Mouse (Mus musculus) layer of hippocampus, adult 18-20 months (tissue): ENCODE data around the gene Edem1. TPM values are rescaled to one million over a fixed set of nuclear protein-coding genes. Genes with fewer than 3 reads are reported as not detected.
"Not testable (repeated sequence)": the region's sequence is repeated elsewhere in the genome, so short reads cannot be mapped to it uniquely, and the experiment has no call there.

Source experiments
- DNase-seq, 2 experiments: peaks; one replicate each; pipeline ENCODE4 v3.0.0; 2022; ENCODE audit warnings: low spot score in 2 of 2
- total RNA-seq, 2 experiments: library from RNA; stranded (reverse); gene quantifications; 2 replicates each; pipeline ENCODE4 v1.2.3; 2021

Gene Edem1
- total RNA-seq, 2 experiments from 2014 or later, result 14.6 to 15.6 TPM

DNA sequence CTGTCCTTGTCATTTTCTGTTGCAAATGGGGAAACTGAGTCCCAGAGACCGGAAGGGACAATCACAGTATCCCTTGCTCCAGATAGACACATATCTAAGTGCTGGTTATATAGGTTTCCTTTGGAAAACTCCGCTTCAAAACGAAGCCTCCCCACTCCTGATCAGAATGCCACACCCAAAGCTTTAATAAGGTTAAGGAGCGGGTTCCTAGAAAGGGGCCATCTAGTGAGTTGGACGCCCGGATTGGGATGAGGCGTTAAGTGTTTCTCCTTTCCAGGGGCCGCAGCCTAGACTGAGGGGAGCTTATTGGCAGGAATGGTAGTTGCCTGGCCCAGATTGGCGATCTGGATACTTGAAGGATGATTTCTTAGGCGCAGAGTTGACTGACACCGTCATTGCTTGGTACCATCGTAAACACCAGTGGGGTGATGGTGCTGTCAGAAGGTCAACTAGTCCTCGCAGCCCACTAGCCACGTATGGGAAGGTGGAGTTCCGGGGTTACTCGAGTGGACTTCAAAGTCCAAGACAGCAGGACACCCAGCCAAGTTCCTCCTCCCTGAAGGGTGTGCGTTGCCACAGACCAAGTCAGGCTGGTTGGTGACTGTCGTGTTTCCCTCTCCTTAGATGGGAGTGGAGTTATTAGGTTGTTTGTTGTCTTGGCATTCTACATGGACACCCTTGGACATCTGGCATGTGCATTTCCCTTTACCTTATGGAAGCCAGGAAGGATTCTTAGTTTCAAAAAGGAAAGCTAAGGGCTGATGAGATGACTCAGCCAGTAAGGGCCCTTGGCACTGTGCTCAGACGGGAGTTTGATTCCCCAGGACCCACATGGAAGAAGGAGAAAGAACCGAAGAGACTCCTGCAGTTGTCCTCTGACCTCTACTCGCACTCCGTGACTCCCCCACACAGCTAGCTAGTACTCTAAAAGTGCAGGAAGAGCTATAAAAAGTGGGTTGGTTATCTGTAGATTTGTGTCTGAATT is 1.2 kb downstream of the Edem1 start:
- DNase-seq, result no peak

DNA sequence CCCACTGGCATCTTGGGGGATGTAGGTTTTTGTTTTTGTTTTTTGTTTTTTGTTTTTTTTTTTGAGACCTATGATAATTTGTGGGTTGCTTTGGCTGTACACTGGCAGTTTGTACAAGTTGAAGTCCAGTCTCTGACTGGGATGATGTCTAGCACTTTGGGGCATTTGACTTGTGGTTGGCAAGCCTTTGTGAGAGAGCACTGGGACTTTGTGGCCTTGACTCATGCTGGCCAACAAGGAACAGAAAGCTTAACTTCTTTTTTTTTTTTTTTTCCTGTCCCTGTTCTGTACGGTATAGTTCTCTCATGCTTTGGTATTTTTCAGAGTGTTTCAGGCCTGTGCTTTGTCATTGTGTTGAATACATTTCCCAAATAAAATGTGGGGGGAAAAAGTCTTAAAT is 3.7 kb downstream of the Edem1 start:
- DNase-seq, result no peak

DNA sequence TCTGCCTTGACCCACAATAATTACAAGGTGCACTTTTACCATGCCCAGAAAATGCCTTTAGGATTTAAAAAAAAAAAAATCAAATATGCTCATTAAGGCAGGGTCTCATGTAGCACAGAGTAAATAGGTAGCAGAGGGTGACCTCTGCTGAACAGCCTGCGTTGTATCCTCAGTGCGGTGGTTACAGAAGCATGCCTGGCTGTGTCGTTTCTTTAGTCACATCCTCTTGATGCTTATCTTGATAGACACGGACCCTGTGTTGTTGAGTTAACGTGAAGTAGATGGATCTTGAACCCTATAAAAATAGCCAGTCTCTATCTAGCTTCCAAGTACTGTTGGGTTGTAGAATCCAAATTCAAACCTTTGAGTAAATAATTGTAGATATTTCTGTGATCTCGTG is 4.5 kb downstream of the Edem1 start:
- no peak for DNase-seq

DNA sequence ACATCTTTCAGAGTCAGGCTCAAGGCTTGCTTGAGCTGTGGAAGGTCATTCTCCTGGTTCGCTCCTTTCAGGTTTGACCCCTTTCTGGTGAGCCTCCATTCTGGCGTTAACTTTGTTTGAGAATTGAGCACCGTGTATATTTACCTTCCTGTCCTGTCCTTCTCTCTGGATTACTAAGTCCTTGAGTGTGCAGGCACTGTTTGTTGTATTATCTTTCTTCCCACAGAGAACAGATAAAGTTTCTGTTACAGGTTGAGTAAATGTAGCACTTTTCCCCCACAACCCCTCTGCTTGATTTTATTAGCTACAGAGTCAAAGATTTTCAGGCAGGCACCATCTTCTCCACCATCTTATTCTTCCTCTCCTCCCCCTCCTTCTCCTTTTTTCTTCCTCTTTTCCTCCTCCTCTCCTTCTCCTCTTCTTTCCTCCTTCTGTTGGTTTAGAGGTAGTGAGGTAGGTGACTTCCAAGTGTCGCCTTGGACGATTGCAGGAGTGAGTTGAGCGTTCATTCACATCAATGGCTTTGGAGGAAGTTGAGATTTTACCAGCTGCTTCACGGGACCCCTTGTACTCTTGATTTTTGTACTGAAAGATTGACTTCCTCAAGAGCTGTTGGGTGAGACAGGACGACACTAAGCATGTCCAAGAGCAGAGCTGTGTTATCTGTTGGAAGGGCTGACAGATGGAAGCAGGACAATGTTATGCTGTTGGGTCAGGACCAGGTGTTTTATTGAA is 5.7 kb downstream of the Edem1 start:
- DNase-seq, result no peak

DNA sequence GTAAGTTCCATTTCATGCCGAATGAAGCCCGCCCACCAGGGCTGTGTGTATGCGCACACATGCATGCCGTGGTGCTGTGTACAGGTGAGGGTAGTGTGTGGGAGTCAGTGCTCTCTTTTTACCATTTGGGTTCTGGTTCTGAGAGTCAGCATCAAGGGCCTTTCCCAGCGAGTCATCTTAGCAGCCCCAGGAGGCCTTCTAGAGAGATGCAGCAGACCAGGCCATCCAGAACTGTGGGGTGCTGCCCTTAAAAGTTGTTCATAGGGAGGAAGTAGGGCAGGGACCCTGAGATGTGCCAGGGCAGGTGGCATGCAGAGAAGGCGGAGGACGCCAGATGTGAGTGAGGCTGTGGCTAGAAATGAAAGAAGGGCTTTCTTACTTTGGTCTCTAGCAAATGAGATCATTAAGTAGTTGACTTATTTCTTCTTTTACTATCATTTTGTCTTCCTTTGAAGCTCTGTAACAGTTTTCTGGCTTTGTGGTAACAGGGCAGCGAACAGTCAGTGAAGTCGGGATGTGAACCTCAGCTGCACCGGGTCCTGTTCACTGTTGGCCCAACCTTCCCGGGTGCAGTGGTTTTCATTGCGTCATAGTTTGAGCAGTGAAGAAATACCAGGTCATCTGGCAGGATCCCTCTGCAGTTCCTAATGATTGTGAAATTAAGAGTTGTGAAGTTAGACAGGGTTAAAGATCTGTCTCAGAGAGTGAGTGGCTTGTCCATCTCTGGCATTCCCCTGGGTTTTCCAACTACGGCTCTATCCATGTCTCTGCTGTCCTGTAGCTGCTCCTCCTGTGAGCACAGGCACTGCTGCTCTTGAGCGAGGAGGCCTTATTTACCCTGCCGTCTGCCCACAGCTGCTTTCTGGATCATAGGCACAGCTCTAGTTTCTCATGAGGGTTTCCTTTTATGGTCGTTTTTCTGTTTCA is 7.6 kb downstream of the Edem1 start:
- no peak for DNase-seq

DNA sequence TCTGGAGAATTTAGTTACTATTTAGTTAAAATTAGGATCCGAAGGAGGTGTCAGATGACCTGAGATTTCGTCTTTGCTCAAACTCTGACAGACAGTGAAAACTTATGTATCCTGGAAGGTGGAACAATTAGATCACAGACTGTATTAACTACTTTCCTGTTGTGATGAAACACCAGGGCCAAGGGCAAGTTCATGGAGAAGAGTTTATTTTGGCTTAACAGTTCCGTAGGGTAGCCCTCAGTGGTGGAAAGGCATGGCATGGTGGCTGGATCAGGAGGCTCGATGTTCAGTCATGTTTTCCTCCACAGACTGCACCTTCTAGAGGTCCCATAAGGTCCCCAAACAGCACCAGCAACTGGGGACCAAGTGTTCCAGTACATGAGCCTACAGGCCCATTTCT is 8.6 kb downstream of the Edem1 start:
- no peak for DNase-seq

DNA sequence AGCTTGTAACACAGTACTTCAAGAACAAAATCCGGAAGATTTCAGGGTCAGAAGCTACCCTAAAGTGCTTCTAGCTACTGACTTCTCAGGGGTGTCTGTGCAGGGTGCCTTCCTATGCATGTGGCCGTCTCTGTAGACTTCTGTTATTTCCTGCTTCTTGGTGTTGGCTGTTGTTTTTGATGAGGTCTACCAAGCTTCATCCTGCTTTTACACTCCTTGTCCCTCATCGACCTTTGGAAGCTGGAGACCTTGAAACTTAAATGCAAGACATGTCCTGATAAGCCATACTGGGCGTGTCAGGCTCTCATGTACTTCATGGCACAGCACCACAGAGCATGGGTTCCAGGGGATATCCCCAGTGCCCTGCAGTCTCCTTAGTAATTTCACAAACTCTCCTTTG is 9.5 kb downstream of the Edem1 start:
- no peak for DNase-seq

DNA sequence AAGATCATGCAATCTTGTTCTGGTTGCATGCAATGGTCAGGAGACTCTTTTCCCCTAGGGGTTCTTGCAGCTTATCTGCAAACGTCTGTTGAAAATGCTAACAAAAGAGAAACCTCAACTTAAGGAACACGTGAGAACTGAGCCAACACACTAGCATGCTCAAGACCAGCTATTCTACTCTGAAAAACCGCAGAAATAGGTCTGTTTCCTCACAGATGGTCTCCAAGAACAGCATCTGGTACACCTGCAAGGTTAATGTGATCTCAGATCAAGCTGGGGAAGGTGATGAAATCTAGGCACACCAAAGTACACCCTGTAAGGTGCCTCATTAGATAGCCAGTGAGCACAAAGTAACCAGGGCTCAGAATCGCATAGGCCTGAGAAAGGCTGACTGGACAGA is 11.0 kb downstream of the Edem1 start:
- DNase-seq, result no peak

DNA sequence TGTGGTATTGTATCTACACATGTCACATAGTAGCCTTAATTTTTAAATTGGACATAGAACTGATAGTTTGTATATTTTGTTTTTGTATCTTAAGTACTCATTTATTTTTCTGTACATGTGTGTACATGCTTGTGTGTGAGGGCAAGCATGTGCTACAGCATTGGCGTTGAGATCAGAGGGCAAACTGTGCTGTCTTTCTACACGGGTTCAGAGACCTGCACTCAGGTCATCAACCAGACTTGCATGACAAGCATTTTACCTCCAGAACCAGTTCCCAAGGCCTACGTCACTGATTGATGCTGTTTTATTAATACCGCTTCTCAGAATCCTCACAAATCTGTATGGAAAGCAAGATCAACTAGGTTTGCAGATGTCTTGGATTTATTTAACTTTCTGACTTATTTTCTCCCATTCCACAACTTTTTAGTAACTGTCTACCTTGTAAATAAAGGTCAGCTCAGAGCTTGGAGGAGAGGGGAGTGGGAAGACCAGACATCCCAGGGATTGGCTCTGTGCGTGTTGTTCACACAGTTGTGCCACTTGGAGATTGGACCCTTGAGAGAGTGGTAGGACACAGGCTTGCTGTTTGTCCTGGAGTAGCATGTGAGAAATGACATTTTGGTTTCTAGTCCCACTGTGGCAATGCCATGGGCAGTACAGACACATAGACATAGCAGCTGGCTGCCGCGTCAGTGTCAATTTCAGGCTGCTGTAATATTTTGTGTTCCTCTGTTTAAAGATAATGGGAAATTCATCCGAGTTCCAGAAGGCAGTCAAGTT is 12.6 kb downstream of the Edem1 start:
- DNase-seq, result no peak

DNA sequence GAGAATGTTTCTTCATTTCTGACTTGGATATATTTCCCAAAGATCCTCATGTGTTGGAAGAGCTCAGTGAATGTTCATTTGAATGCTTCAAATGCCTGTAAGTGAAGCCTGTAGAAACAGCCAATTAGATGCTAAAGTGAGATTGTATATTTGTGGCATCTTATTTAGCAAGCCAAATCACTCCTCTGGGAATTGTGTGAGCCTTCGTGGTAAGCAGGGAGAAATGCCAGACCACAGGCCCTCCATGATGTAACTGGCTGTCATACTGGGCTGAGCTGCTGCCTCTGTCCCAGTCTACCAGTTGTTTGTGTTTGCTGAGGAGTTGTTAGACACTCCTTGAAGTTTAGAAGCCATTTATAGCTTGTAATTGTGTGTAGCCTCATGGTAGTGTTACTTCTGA is 15.2 kb downstream of the Edem1 start:
- no peak for DNase-seq

DNA sequence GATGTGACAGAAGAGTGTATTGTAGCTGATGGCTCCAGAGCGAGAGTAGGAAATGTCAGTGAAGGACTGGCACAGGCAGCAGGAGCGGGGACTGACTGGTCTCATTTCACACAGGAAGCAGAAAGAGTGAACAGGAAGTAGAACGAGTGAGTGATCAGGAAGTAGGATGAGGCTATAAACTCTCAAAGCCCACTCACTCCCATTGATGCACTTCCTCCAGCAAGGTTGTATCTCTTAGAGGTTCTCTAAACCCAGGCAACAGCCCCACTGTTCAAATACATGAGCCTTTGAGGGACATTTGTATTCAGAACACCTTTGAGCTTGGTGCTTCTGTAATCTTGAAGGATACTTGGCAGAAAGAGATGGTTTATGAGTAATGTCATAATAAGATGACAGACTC is 15.7 kb downstream of the Edem1 start:
- no peak for DNase-seq

DNA sequence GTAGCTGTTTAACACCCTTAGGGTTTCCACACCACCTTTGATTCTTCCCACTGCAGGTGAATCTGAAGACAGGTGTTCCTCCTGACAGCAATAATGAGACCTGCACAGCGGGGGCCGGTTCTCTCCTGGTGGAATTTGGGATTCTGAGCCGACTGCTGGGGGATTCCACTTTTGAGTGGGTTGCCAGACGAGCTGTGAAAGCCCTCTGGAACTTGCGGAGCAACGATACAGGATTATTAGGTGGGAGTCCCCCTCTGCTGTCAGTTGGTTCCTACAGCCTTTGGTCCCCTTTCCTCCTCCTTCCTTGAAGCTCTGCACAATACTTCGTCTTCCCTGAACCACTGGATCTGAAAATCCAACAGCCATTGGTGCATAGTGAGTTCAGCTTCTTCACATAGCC is 16.3 kb downstream of the Edem1 start:
- no peak for DNase-seq

DNA sequence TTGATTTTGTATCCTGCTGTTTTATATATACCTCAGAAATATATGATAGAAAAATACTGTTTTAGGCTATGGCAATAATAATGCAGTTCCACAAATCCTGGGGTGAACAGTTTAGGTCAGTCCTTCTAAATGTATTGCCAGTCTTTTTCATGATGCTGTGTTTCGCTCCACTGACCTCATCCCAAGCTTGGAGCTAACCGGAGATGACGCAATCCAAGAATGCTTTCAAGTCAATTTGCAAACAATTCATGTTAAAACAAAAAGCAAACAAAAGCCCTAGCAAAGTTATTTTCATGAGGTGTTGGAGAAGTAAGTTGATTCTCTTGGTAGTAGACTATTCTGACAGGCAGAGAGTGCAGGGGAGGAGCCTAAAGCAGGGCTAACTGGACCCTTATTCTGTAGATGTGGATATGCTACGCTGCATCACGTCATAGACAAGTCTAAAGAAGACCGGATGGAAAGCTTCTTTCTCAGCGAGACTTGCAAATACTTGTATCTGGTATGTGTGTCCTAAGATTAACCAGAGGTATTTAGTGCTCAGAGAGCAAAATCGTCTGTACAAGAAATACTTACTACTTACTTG is 23.7 kb downstream of the Edem1 start:
- DNase-seq, result no peak

DNA sequence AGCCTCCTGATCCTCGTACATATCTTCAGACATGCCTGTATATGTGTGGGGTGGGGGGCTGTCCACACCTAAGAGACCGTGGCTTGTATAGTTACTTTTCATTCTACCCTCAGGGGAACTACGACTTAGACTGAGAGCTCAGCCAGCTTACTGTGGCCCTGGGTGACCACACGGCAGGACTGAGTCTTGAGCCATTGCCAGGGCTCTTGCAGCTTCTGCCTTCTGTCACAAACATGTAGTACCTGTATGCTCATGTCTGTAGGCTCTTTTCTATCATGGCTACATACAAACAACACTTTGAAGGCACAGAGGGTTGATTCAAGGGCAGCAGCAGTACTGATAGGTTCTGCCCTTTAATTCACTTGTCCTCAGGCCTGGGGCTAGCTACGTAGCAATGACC is 24.5 kb downstream of the Edem1 start:
- no peak for DNase-seq

DNA sequence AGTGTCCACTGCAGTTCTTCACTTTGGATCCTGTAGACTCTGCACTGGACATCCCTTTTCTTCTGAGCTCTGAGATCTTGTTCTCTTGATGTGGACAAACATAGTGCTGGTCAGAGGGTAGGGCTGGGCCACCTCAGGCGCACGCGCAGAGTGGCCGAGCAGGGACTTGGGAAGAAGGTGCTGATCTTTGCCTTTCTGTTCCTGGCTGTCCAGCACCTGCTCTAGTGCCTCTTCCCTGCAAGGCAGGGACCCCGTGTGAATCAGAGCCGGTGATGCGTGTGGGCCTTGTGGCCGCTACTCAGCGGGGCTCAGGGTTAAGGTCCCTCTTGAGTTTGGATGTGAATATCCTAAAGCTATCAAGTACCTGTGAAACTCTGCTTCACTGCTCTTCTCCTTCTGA is 30.1 kb downstream of the Edem1 start:
- DNase-seq, result no peak

DNA sequence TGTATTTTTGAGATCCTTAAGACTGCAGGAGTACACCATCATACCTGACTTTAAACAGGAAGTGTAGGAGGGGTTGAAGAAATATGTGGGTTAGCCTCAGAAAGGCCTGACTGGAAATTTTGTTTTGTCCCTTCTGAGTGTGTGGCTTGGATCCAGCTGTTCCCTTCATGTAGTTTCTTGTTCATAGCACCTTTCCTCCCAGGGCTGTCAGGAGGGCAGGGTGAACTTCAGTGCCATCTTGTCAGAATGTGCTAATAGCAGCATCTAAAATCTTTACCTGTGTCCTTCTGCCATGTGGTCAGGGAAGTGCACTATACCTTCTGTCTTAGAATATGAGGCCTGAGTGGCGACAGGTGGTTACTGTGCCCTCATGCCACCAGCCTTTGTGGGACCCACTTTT is 32.8 kb downstream of the Edem1 start:
- DNase-seq, result no peak

DNA sequence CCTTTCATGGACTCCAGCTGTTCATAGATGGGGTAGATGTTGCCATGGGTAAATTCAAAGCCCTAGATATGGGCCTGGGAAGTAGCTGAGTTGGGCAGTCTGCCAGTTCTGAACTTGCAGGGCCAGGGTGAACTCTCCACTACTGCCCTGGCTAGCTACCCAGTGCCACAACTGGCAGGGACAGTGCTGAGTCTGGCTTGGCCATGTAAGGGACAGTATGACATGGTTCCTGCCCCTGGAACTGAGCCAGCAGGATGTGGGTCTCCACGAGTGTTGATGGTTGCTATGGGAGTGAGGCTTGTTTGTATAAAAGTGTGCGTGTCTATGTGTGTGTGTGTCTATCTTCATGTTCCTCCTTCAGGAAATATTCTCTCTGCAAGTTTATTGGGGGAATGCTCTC is 34.1 kb downstream of the Edem1 start:
- DNase-seq, result no peak

DNA sequence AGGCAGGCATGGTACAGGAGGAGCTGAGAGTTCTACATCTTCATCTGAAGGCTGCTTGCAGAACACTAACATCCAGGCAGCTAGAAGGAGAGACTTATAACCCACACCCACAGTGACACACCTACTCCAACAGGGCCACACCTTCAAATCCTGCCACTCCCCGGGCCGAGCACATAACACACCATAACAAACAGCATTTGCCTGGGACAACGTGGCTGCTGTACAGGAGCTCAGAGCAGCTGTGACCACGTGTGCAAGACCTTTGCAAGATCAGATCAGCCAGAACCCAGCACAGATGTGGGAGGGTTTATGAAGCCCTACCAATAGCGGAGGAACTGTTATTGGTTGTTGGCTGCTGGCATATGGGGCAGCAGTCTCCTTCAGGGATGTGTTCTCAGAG is 37.9 kb downstream of the Edem1 start:
- no peak for DNase-seq

DNA sequence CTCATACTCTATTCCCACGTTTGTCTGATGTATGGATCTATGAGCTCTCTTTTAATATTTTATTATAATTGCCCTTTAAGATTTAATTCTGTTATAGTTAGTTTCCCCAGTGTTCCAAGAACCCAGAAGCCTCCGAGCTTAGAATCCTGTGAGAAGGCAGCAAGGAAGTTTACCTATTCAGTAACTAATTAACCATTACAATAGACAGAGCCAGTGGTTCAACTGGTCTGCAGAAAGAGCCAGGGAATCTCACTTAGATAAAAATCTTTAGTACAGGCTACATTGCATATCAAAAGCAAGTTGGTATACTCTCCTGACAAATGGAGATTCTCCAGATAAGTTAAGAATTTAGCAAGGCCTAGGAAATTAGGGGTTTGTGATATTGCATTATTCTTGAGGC is 40.6 kb downstream of the Edem1 start:
- not testable (repeated sequence) for DNase-seq

DNA sequence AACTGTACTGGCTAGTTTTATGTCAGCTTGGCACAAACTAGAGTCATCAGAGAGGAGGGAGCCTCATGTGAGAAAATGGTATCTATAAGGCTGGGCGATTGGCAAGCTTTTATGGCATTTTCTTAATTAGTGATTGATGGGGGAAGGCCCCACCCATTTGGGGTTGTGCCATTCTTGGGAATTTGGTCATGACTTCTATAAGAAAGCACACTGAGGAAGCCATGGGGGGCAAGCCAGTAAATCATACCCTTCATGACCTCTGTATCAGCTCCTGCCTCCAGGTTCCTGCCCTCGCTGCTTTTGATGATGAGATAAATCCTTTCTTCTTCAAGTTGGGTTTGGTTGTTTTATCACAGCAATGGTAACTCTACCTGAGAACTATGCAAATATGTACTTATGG is 42.0 kb downstream of the Edem1 start:
- DNase-seq, result no peak
